20 mouse cellular contexts compared by ENCODE assay signal in the genomic region with DNA sequence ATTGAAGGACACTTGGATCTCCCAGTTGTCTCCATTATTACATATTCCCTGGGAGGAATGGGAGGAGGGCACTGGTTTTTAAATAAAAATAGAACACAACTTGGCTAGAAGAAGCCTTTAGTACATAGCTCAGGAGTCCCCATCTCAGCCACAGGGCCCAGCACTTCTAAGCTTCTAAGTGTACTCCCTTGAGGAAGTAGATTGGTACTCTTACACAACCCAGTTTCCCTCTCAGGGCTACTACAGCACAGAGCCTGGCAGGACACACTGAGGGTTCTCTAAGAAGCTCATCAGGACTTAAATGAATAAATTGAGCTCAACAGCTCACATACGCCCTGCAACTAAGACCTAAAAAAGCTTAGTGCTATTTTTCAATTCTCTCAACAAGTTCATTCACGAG.
A peak's percentile ranks its signal among the peaks of the same experiment; 100 is the strongest.
DNase-seq lines count a peak whose midpoint lies in the region; ATAC-seq lines count a peak whose summit lies in the region.
"Had no signal": no experiment of that assay in that cellular context is flagged by ENCODE, and none has a peak within 500 bp of the region (broad histone marks: within the 10 kb centered on the region; RNA-seq: fewer than 3 reads in every experiment).

No protein-coding gene starts in this region.

- DNase-seq in embryo, embryonic 10 days (ENCODE audit: low spot score): peak; percentile 1
- DNase-seq in embryo, embryonic 11 days: no peak
- peak; percentile 30 for DNase-seq in lung, postnatal 36 days
- no peak for DNase-seq in lung, postnatal 10 days
- DNase-seq in layer of hippocampus, postnatal 36 days: no peak
- no peak for DNase-seq in thymus, postnatal 4 days
- DNase-seq in urinary bladder, postnatal 10 days (ENCODE audit: low spot score): no peak
- DNase-seq: cerebellum, adult 8-10 months; cerebellum, postnatal 36 days; gastrocnemius, postnatal 25 days; heart, postnatal 36 days; kidney, adult 2 months; kidney, postnatal 10 days; liver; liver, postnatal 0 days; thymus, adult 18-20 months; thymus, postnatal 36 days had no signal

- ATAC-seq in megakaryocyte progenitor cell, adult 5-6 weeks (replicated peaks; ENCODE audit: poor library complexity): peak; percentile 94
- ATAC-seq: forebrain, embryonic 16.5 days; inflammation-experienced regulatory T-cells, adult 6 months; liver, postnatal 0 days had no signal

Comparison
In these comparisons a context has a peak if more than half of its experiments do, and no peak if none do; other contexts are left out.
1. DNase-seq: peak in embryo, embryonic 10 days (single experiment) and lung, postnatal 36 days (single experiment); none in embryo, embryonic 11 days (single experiment), lung, postnatal 10 days (single experiment), layer of hippocampus, postnatal 36 days (0 of 2), thymus, postnatal 4 days (single experiment) and urinary bladder, postnatal 10 days (single experiment).